Mouse (Mus musculus): ENCODE results near the gene Sh3gl3.

The Sh3gl3 gene

GRCm38 (mm10) chr7:82282011-82282410, 108.4 kb downstream of the Sh3gl3 start:
- in situ Hi-C loops (cut with MboI, MseI) = no loop called here

DNA sequence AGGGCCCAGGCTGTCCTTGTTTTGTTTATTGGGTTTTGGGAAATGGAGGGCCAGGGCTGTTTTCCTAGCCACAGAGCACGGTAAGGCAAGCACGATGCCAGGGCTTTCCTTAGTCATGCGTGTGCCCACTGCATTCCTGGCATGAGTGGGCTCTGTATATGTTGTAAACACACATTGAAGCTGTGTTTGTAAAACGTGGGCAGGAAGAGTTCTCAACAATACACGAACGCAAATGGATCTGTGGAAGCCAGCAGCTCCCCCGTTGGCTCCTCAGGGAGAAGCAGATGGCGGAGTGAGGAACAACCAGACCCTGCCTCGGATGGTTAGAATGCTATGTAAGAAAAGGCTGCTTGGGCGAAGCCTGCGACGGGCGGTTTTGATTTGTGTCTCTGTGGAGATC, 108.8 kb downstream of the Sh3gl3 start:
- in situ Hi-C loops (cut with MboI, MseI) = no loop called here

GRCm38 (mm10) chr7:82287242-82287641, 113.6 kb downstream of the Sh3gl3 start:
- in situ Hi-C loops (cut with MboI, MseI) = no loop called here

GRCm38 (mm10) chr7:82293441-82293840, 119.8 kb downstream of the Sh3gl3 start:
- in situ Hi-C loops (cut with MboI, MseI) = no loop called here

GRCm38 (mm10) chr7:82294083-82294482, 120.4 kb downstream of the Sh3gl3 start:
- in situ Hi-C loops (cut with MboI, MseI) = no loop called here

DNA sequence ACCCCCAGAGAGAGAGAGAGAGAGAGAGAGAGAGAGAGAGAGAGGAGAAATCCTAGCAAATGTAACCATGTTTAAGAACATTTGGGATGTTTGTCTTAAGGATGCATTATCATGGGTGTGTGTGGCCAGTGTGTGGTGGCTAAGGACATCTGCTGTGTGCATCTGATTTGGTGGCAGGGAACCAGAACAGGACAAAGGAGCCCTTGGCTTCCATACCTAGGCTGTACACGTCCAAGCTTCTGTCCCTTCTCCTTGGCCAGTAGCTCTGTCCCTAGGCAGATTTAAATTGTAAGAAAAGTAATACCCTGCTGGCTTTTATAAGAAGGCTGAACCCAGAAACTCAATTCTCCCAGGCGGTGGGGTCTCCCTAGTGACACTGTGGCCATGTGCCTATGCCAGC, 121.0 kb downstream of the Sh3gl3 start:
- in situ Hi-C loops (cut with MboI, MseI) = no loop called here

GRCm38 (mm10) chr7:82308398-82308797, 134.8 kb downstream of the Sh3gl3 start:
- in situ Hi-C loops (cut with MboI, MseI) = no loop called here

- in situ Hi-C loops (cut with MboI, MseI) = no loop called here
Observed at GRCm38 (mm10) chr7:82318515-82318914, 144.9 kb downstream of the Sh3gl3 start.

DNA sequence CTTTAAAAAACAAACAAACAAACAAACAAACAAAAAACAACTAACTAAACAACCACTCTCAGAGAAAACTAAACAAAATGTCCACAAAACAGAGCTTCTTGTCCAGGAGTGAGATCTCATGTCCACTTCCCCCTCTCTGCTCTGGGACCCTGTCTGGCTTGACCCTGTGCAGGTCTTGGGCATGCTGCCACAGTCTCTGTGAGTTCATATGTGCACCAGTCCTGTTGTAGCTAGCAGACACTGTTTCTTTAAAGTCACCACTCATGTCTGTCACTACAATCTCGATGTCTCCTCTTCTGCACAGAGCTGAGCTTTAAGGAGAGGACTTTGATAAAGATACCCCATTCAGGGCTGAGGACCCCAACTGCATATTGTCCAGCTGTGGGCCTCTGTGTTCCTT, 153.0 kb downstream of the Sh3gl3 start:
- in situ Hi-C loops (cut with MboI, MseI) = no loop called here

- in situ Hi-C loops (cut with MboI, MseI) = no loop called here
Observed at GRCm38 (mm10) chr7:82327201-82327600, 153.6 kb downstream of the Sh3gl3 start.

GRCm38 (mm10) chr7:82327881-82328280, 154.2 kb downstream of the Sh3gl3 start:
- in situ Hi-C loops (cut with MboI, MseI) = no loop called here

GRCm38 (mm10) chr7:82329831-82330230, 156.2 kb downstream of the Sh3gl3 start:
- in situ Hi-C loops (cut with MboI, MseI) = no loop called here

DNA sequence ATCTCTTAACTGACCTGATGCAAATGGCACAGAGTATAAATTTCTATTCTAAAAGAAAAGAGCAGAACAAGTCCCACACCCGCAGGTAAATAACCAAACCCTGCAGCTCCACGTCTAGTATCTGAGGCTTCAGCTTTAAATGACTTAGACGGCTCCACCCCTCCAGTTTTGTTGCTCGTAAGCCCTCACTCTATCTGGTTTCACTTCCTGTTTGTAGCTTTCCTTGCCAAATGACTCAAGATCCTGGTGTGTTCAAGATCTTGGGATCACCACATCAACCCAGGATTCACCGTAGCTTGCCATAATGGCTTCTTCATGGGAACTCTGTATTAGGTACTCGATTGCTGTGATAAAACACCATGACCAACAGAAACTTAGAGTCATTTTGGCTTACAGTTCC, 157.2 kb downstream of the Sh3gl3 start:
- in situ Hi-C loops (cut with MboI, MseI) = no loop called here

DNA sequence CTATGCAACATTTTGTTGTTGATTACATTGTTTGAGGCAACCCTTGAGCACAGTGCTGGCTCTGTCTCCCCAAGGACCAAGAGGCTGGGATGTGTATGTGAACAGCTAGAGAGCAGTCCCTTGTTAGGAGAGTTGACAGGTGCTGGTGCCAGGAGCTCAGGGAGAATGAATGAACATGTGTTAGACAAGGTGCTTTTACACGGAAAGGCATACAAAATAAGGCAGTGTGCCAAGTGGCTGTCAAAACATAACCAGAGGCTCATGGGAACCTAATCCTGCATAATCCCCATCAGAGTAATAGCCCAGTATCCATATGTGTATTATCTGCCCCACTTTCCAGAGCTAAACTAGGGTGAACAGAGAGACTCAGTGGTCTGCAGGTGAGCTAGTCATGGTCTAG, 160.4 kb downstream of the Sh3gl3 start:
- in situ Hi-C loops (cut with MboI, MseI) = no loop called here

GRCm38 (mm10) chr7:82335211-82336121, 161.8 kb downstream of the Sh3gl3 start, which contains the start of gene Adamtsl3:
Adamtsl3 (plus strand) TSS chr7:82335694.
- in situ Hi-C loops (cut with MboI, MseI) = no loop called here

DNA sequence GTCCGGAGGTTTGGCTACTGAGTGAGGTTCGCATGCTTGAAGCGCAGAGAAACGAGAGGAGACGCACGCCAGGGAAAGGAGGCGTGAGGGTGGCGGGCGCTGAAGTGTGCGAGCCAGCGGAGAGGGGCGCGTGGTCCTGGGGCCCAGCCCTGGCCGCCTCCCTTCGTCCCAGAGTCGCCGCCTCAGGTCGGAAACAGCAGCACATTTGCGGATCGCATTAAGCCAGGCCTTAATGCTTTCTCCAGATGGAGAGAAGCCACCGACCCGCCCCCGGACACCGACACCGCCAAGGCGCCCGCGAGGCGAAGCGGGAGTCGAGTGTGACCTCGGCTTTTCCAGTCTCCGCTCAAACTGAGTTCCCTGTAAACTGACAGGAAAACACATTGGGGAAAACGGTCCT, 162.5 kb downstream of the Sh3gl3 start:
- in situ Hi-C loops (cut with MboI, MseI) = no loop called here

- in situ Hi-C loops (cut with MboI, MseI) = no loop called here
Observed at GRCm38 (mm10) chr7:82338121-82338520, 164.5 kb downstream of the Sh3gl3 start.

- in situ Hi-C loops (cut with MboI, MseI) = no loop called here
Observed at GRCm38 (mm10) chr7:82338532-82338931, 164.9 kb downstream of the Sh3gl3 start.

DNA sequence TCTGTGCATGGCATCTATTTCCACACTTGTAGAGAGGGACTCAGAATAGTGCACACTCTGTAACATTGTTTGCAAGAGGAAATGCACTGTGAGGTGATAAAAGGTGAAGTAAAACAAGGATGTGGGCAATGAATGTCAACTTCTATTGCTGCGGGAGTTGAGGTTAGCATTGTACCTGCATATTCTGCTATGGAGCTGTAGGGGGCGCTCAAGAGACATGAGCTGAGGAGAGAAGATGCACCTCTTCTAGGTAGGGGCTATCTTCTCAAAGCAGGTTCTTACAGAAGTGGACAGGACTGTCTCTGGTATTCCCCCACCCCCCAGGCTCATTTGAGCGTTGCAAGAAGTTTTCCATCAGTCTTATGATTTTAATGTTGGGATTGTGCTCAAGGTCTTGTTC, 165.6 kb downstream of the Sh3gl3 start:
- in situ Hi-C loops (cut with MboI, MseI) = no loop called here

GRCm38 (mm10) chr7:82341476-82341875, 167.8 kb downstream of the Sh3gl3 start:
- in situ Hi-C loops (cut with MboI, MseI) = no loop called here

- in situ Hi-C loops (cut with MboI, MseI) = no loop called here
Observed at GRCm38 (mm10) chr7:82346706-82347105, 173.1 kb downstream of the Sh3gl3 start.

- in situ Hi-C loops (cut with MboI, MseI) = no loop called here
Observed at GRCm38 (mm10) chr7:82349796-82350195, 176.2 kb downstream of the Sh3gl3 start.

- in situ Hi-C loops (cut with MboI, MseI) = no loop called here
Observed at GRCm38 (mm10) chr7:82350421-82350820, 176.8 kb downstream of the Sh3gl3 start.
